Mouse (Mus musculus) right cerebral cortex, postnatal 36 days (tissue): ENCODE data around the gene Krr1.

Experiments used
- DNase-seq, 2 experiments: peaks; one replicate each; pipeline ENCODE4 v3.0.0; 2022; ENCODE audit warnings: low spot score in 2 of 2, mixed read lengths in 1 of 2

Krr1 gene

GRCm38 (mm10) chr10:111972542-111973361, at the start of gene Krr1:
Gene Krr1 (plus strand): TSS chr10:111972664.
- peak; percentile 84 to 90 for DNase-seq

GRCm38 (mm10) chr10:111923503-111924135, 48.8 kb upstream of the Krr1 start:
- no peak for DNase-seq

GRCm38 (mm10) chr10:111924141-111924540, 48.3 kb upstream of the Krr1 start:
- DNase-seq, result no peak

GRCm38 (mm10) chr10:111924716-111925488, 47.6 kb upstream of the Krr1 start:
- no peak for DNase-seq

- DNase-seq, result peak; percentile 75
Measured at GRCm38 (mm10) chr10:111925489-111925860, 47.0 kb upstream of the Krr1 start.

- no peak for DNase-seq
Measured at GRCm38 (mm10) chr10:111932621-111933345, 39.7 kb upstream of the Krr1 start.

GRCm38 (mm10) chr10:111935207-111935606, 37.3 kb upstream of the Krr1 start:
- no peak for DNase-seq

- DNase-seq, result no peak
Measured at GRCm38 (mm10) chr10:111936021-111936420, 36.4 kb upstream of the Krr1 start.

- peak in 1 of 2 experiments; percentile 4 for DNase-seq
Measured at GRCm38 (mm10) chr10:111936491-111937145, 35.8 kb upstream of the Krr1 start.

GRCm38 (mm10) chr10:111937146-111937534, 35.3 kb upstream of the Krr1 start:
- no peak for DNase-seq

- DNase-seq, result no peak
Measured at GRCm38 (mm10) chr10:111943026-111943425, 29.4 kb upstream of the Krr1 start.

- DNase-seq, result no peak
Measured at GRCm38 (mm10) chr10:111945563-111945962, 26.9 kb upstream of the Krr1 start.

GRCm38 (mm10) chr10:111948041-111948440, 24.4 kb upstream of the Krr1 start:
- DNase-seq, result no peak

- DNase-seq, result no peak
Measured at GRCm38 (mm10) chr10:111949008-111949407, 23.5 kb upstream of the Krr1 start.

- no peak for DNase-seq
Measured at GRCm38 (mm10) chr10:111955836-111956235, 16.6 kb upstream of the Krr1 start.

GRCm38 (mm10) chr10:111957271-111958045, 15.0 kb upstream of the Krr1 start:
- DNase-seq, result peak; percentile 47 to 78

GRCm38 (mm10) chr10:111958046-111958421, 14.4 kb upstream of the Krr1 start:
- no peak for DNase-seq

GRCm38 (mm10) chr10:111959353-111959752, 13.1 kb upstream of the Krr1 start:
- no peak for DNase-seq

GRCm38 (mm10) chr10:111960459-111960858, 12.0 kb upstream of the Krr1 start:
- DNase-seq, result no peak

GRCm38 (mm10) chr10:111966394-111966793, 6.1 kb upstream of the Krr1 start:
- no peak for DNase-seq
